Mouse (Mus musculus) heart, postnatal 0 days (tissue): Measurements from ENCODE around the gene Gm17728. TPM values are rescaled to one million over a fixed set of nuclear protein-coding genes. Genes with fewer than 3 reads are reported as not detected.

Source experiments
- ATAC-seq: fragments of 200-750 bp; cut with Nextera tagmentation; 2 replicates; pipeline ENCODE4 v1.8.0; 2017; ENCODE audit warnings: low read depth, moderate number of reproducible peaks, moderate library complexity; ENCODE audit not compliant: insufficient read depth
- DNase-seq: peaks from one replicate; pipeline ENCODE4 v3.0.0-alpha.2; 2016; ENCODE audit warnings: low spot score
- H3K27ac ChIP-seq: fragments of 300-500 bp; sonication (generic); 2 replicates; pipeline ENCODE4 v1.5.1; 2014; ENCODE audit warnings: low read depth, mild to moderate bottlenecking
- H3K27me3 ChIP-seq: fragments of 300-500 bp; sonication (generic); 2 replicates; pipeline ENCODE4 v1.6.1; 2014; ENCODE audit warnings: low read length, mixed read lengths; ENCODE audit not compliant: control insufficient read depth, insufficient read depth
- H3K36me3 ChIP-seq: fragments of 300-500 bp; sonication (generic); replicated peaks from 2 replicates; pipeline ENCODE4 v1.6.1; 2014; ENCODE audit warnings: low read length, mixed read lengths; ENCODE audit not compliant: control insufficient read depth, insufficient read depth
- H3K4me1 ChIP-seq: fragments of 300-500 bp; sonication (generic); 2 replicates; pipeline ENCODE4 v1.6.1; 2014; ENCODE audit warnings: antibody characterized with exemption; ENCODE audit not compliant: control insufficient read depth, insufficient read depth
- H3K4me2 ChIP-seq: fragments of 300-500 bp; sonication (generic); 2 replicates; pipeline ENCODE4 v1.6.1; 2014; ENCODE audit warnings: low read depth, mild to moderate bottlenecking, low read length, moderate library complexity
- H3K4me3 ChIP-seq: fragments of 300-500 bp; sonication (generic); 2 replicates; pipeline ENCODE4 v1.5.1; 2014; ENCODE audit warnings: low read depth, low read length
- H3K9ac ChIP-seq: fragments of 300-500 bp; sonication (generic); replicated peaks from 2 replicates; pipeline ENCODE4 v1.6.1; 2014; ENCODE audit warnings: low read depth, low read length, mixed read lengths
- H3K9me3 ChIP-seq: fragments of 300-500 bp; sonication (generic); replicated peaks from 2 replicates; pipeline ENCODE4 v1.6.1; 2016; ENCODE audit warnings: low read length; ENCODE audit not compliant: control insufficient read depth
- CTCF ChIP-seq: IDR thresholded peaks from 2 replicates; pipeline ENCODE4 v1.5.1; 2016; ENCODE audit warnings: antibody characterized with exemption, control low read depth, low read depth
- EP300 ChIP-seq: IDR thresholded peaks from 2 replicates; pipeline ENCODE4 v1.6.1; 2016; ENCODE audit warnings: antibody characterized with exemption, low read depth
- WGBS: fragments of 180-500 bp; shearing (Covaris S2); extraction: QIAGEN DNeasy Blood & Tissue Kit; methylation state at CpG from one replicate; pipeline ENCODE4 v1.1.7; 2014; 5-methylcytosine and 5-hydroxymethylcytosine counted together
- polyA plus RNA-seq: library from polyadenylated mRNA; unstranded; fragments of >200 nt; fragmentation: Nextera tagmentation; extraction: Ambion mirVana; gene quantifications from 2 replicates; pipeline ENCODE4 v1.2.1, GENCODE M21; 2015
- total RNA-seq: library from RNA; depleted of rRNA; stranded (reverse); fragments of >200 nt; gene quantifications from 2 replicates; pipeline ENCODE4 v1.2.3, GENCODE M21; 2014; ENCODE audit warnings: low replicate concordance; rRNA removed

Gm17728 gene
- total and polyA plus RNA-seq, 2 experiments from 2014 or later: not detected

- no peak for TF ChIP-seq CTCF
- no peak for TF ChIP-seq EP300
- Histone ChIP-seq H3K9me3 (peaks cover 6% of the 10 kb centered on the region; the same call in 1 of the 2 replicates), H3K27ac (no peak overlapping the region), H3K9ac (no peak overlapping the region), H3K4me2 (no peak overlapping the region), H3K4me3 (no peak overlapping the region), H3K36me3 (no peaks in the 10 kb centered on the region), H3K4me1 (no peaks in the 10 kb centered on the region), H3K27me3 (no peaks in the 10 kb centered on the region)
- ATAC-seq (no peak), DNase-seq (no peak)
- 71% methylated on average over 7 of the region's 7 CpGs for whole genome bisulfite sequencing
Observed at GRCm38 (mm10) chr17:9428374-9428994, 6.6 kb downstream of the Gm17728 start.

GRCm38 (mm10) chr17:9439997-9440655 is 18.3 kb downstream of the Gm17728 start:
- Histone ChIP-seq H3K9ac (no peak overlapping the region), H3K4me1 (no peaks in the 10 kb centered on the region), H3K9me3 (no peaks in the 10 kb centered on the region), H3K4me2 (no peak overlapping the region), H3K27ac (no peak overlapping the region), H3K27me3 (no peaks in the 10 kb centered on the region), H3K4me3 (no peak overlapping the region), H3K36me3 (no peaks in the 10 kb centered on the region)
- WGBS: 77% methylated on average over 4 of the region's 4 CpGs
- DNase-seq: no peak
- TF ChIP-seq EP300 (no peak), CTCF (no peak)
- no peak for ATAC-seq

- whole genome bisulfite sequencing: 80% methylated on average over 5 of the region's 5 CpGs
- Histone ChIP-seq H3K9me3 (no peaks in the 10 kb centered on the region), H3K27ac (no peak overlapping the region), H3K36me3 (no peaks in the 10 kb centered on the region), H3K27me3 (no peaks in the 10 kb centered on the region), H3K9ac (no peak overlapping the region), H3K4me2 (no peak overlapping the region), H3K4me1 (no peaks in the 10 kb centered on the region), H3K4me3 (no peak overlapping the region)
- DNase-seq (no peak), ATAC-seq (no peak)
- no peak for TF ChIP-seq EP300
- no peak for TF ChIP-seq CTCF
Observed at GRCm38 (mm10) chr17:9456406-9456805, 34.5 kb downstream of the Gm17728 start.

GRCm38 (mm10) chr17:9460904-9461303 is 39.0 kb downstream of the Gm17728 start:
- no peak overlapping the region for H3K9ac ChIP-seq
- H3K4me2 ChIP-seq: no peak overlapping the region
- H3K4me1 ChIP-seq: no peaks in the 10 kb centered on the region
- H3K9me3 ChIP-seq: no peaks in the 10 kb centered on the region
- WGBS: 42% methylated on average over 2 of the region's 2 CpGs
- no peaks in the 10 kb centered on the region for H3K27me3 ChIP-seq
- no peak overlapping the region for H3K27ac ChIP-seq
- DNase-seq (no peak), ATAC-seq (no peak)
- TF ChIP-seq EP300: no peak
- TF ChIP-seq CTCF: no peak
- H3K4me3 ChIP-seq: no peak overlapping the region
- no peaks in the 10 kb centered on the region for H3K36me3 ChIP-seq

Other genes with a start within 250 kb of the Gm17728 start
- not detected in 2 replicates for gene Pabpc6, start 247.7 kb downstream of the Gm17728 start, total RNA-seq
- not detected in 2 replicates for gene Pabpc6, start 247.7 kb downstream of the Gm17728 start, polyA plus RNA-seq